Mouse (Mus musculus) liver, embryonic 12.5 days (tissue): ENCODE results near the gene Col23a1. TPM values are rescaled to one million over a fixed set of nuclear protein-coding genes. Genes with fewer than 3 reads are reported as not detected.

Experiments used
- ATAC-seq: fragments of 200-750 bp; cut with Nextera tagmentation; 2 replicates; pipeline ENCODE4 v1.8.0; 2017; ENCODE audit warnings: moderate number of reproducible peaks, mild to moderate bottlenecking, moderate library complexity
- H3K27ac ChIP-seq: fragments of 300-500 bp; sonication (generic); 2 replicates; pipeline ENCODE4 v1.5.1; 2016; ENCODE audit warnings: mild to moderate bottlenecking
- H3K27me3 ChIP-seq: fragments of 300-500 bp; sonication (generic); replicated peaks from 2 replicates; pipeline ENCODE4 v1.6.1; 2016; ENCODE audit warnings: mild to moderate bottlenecking, moderate library complexity
- H3K36me3 ChIP-seq: fragments of 300-500 bp; sonication (generic); 2 replicates; pipeline ENCODE4 v1.6.1; 2016; ENCODE audit warnings: mild to moderate bottlenecking, moderate library complexity
- H3K4me1 ChIP-seq: fragments of 300-500 bp; sonication (generic); 2 replicates; pipeline ENCODE4 v1.6.1; 2016
- H3K4me2 ChIP-seq: fragments of 300-500 bp; sonication (generic); 2 replicates; pipeline ENCODE4 v1.6.1; 2016; ENCODE audit warnings: mild to moderate bottlenecking, moderate library complexity
- H3K4me3 ChIP-seq: fragments of 300-500 bp; sonication (generic); 2 replicates; pipeline ENCODE4 v1.5.1; 2016; ENCODE audit warnings: mild to moderate bottlenecking, moderate library complexity
- H3K9ac ChIP-seq: fragments of 300-500 bp; sonication (generic); 2 replicates; pipeline ENCODE4 v1.6.1; 2016; ENCODE audit warnings: mild to moderate bottlenecking, moderate library complexity
- H3K9me3 ChIP-seq: fragments of 300-500 bp; sonication (generic); replicated peaks from 2 replicates; pipeline ENCODE4 v1.6.1; 2016; ENCODE audit warnings: mild to moderate bottlenecking, moderate library complexity
- WGBS: fragments of 180-500 bp; shearing (Covaris S2); methylation state at CpG from one replicate; pipeline ENCODE4 v1.1.7; 2016; ENCODE audit not compliant: insufficient replicate concordance; 5-methylcytosine and 5-hydroxymethylcytosine counted together
- polyA plus RNA-seq: library from polyadenylated mRNA; unstranded; fragments of >200 nt; fragmentation: Nextera tagmentation; extraction: Ambion mirVana; gene quantifications from 2 replicates; pipeline ENCODE4 v1.2.1, GENCODE M21; 2016

The Col23a1 gene
- polyA plus RNA-seq, 1 experiment from 2014 or later, result 0.79 TPM

DNA sequence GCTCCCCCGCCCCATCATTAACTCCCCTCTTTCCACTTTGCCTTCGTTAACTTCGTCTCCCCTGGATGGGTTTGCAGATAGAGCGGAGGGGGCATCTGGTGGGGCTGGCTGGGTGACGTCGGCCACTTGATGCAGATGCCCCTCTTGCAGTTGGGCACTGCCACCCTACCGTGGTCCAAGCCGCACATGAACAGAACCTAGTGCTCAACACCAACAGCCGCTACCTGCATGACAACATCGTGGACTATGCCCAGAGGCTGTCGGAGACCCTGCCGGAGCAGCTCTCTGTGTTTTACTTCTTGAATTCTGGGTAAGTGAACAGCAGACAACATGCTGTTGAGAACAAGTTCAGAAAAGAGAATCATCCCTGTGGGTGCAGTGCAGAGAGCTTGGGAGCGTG lies 296.7 kb downstream of the Col23a1 start:
- Histone ChIP-seq H3K4me2 (peak overlapping the region; percentile 86), H3K27me3 (no peaks in the 10 kb centered on the region), H3K4me3 (peak overlapping the region; percentile 85; the same call in 1 of the 2 replicates), H3K27ac (0 out of 2 replicates have a peak overlapping the region, but pooled peaks have one; percentile 85), H3K9me3 (no peaks in the 10 kb centered on the region), H3K36me3 (peaks cover 58% of the 10 kb centered on the region), H3K4me1 (peaks cover 50% of the 10 kb centered on the region), H3K9ac (peak overlapping the region; percentile 95; the same call in 1 of the 2 replicates)
- no peak for ATAC-seq
- WGBS, result 84% methylated on average over 13 of the region's 13 CpGs

DNA sequence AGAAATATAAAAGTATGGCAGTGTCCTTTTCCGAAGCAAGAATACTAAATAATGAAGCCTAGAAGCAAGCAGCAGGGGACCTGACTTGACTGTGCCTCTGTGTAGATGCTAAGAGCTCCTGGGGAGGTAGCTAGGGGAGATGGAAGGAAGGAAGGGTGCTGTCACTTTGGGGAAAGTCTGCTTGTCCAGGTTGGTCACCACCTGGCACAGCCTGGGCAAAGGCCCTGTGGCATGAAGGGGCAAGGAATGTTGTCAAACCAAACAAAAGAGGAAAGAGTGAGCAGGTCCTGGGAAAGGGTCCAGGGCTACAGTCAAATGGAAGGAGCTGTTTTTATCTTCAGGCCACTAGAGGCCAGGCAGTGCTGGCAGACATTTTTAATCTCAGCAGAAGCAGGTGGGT lies 297.3 kb downstream of the Col23a1 start:
- 82% methylated on average over 1 of the region's 1 CpGs for WGBS

DNA sequence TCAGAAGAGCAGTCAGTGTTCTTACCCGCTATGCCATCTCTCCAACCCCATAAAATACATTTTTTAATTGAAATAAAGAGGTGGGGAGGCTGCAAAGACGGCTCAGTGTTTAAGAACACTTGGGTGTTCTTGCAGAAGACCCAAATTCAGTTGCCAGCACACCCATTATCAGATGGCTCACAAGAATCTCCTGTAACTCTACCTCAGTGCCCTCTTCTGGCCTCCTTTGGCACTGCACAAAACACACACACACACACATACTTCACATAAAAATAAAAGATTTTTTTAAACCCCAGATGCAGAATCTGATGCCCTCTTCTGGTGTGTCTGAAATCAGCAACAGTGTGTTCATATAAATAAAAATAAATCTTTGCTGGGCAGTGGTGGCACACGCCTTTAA lies 299.1 kb downstream of the Col23a1 start:
- Histone ChIP-seq H3K4me1 (peaks cover 33% of the 10 kb centered on the region), H3K4me2 (no peak overlapping the region), H3K4me3 (no peak overlapping the region), H3K27me3 (no peaks in the 10 kb centered on the region), H3K36me3 (peaks cover 82% of the 10 kb centered on the region), H3K27ac (no peak overlapping the region), H3K9me3 (no peaks in the 10 kb centered on the region), H3K9ac (no peak overlapping the region)
- WGBS, result 91% methylated on average over 3 of the region's 3 CpGs
- ATAC-seq, result no peak

More for the DNA sequence above, 297.3 kb downstream of the Col23a1 start:
- no peak overlapping the region; the same call in 1 of the 2 replicates for H3K27ac ChIP-seq
- no peaks in the 10 kb centered on the region for H3K9me3 ChIP-seq
- H3K4me3 ChIP-seq, result no peak overlapping the region
- H3K4me1 ChIP-seq, result peaks cover 50% of the 10 kb centered on the region
- H3K4me2 ChIP-seq, result peak overlapping the region; percentile 86
- ATAC-seq, result no peak
- peaks cover 64% of the 10 kb centered on the region for H3K36me3 ChIP-seq
- no peaks in the 10 kb centered on the region for H3K27me3 ChIP-seq
- H3K9ac ChIP-seq, result no peak overlapping the region; the same call in 1 of the 2 replicates

DNA sequence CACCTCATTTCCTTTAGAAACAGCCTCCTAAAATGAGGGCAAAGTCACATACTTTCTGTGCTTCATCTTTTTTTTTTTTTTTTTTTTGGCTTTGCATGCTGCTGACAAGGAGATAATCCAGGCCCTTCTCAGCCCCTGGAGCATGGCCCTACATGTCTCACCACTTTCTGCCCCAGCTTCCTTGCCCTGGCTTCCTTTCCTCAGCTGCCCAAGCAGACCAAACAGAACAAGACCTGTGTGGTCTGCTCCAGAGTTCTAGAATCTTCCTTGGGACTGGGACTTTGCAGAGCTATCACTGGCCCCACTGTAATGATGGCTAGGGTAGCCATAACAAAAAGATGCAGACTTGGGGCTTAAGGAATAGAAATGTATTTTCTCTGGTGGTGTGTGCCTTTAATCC lies 300.3 kb downstream of the Col23a1 start:
- Histone ChIP-seq H3K36me3 (peaks cover 93% of the 10 kb centered on the region), H3K27ac (no peak overlapping the region), H3K27me3 (no peaks in the 10 kb centered on the region), H3K4me2 (no peak overlapping the region), H3K9ac (no peak overlapping the region), H3K4me3 (no peak overlapping the region), H3K4me1 (peaks cover 27% of the 10 kb centered on the region), H3K9me3 (no peaks in the 10 kb centered on the region)
- ATAC-seq, result no peak

DNA sequence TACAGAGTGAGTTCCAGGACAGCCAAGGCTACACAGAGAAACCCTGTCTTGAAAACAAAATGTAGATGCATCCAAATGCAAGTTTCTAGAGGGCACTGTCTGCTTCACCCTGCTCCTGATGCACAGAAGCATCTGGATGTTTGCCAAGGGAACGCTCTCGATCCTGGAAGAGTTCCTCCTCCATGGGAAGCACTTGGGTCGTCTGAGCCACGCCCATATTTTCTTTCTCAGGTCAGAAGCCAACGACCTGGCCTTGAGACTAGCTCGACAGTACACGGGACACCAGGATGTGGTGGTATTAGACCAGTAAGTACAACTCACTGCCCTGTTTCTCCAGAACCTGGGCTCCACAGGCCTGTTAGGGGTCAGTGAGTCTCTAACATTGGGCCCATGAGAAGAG lies 301.4 kb downstream of the Col23a1 start:
- 75% methylated on average over 7 of the region's 7 CpGs for WGBS
- peaks cover 16% of the 10 kb centered on the region for H3K4me1 ChIP-seq
- H3K36me3 ChIP-seq, result peaks cover 100% of the 10 kb centered on the region
- H3K4me2 ChIP-seq, result no peak overlapping the region
- H3K27me3 ChIP-seq, result no peaks in the 10 kb centered on the region
- H3K9ac ChIP-seq, result no peak overlapping the region
- H3K4me3 ChIP-seq, result no peak overlapping the region
- ATAC-seq, result no peak
- H3K9me3 ChIP-seq, result no peaks in the 10 kb centered on the region
- no peak overlapping the region for H3K27ac ChIP-seq

DNA sequence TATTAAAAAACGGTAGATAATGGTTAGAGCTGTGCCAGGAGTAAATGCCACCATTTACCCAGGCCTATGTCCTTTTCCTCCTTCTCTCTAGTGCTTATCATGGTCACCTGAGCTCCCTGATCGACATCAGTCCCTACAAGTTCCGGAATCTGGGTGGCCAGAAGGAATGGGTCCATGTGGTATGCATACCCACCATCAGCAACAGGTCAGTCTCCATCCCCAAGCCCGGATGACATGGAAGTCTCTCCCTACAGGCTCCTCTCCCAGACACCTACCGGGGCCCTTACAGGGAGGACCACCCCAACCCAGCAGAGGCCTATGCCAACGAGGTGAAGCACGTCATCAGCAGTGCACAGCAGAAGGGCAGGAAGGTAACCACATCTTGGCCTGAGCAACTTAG lies 302.2 kb downstream of the Col23a1 start:
- 84% methylated on average over 7 of the region's 7 CpGs for WGBS
- no peak overlapping the region for H3K27ac ChIP-seq
- peaks cover 9% of the 10 kb centered on the region for H3K4me1 ChIP-seq
- no peaks in the 10 kb centered on the region for H3K9me3 ChIP-seq
- H3K4me2 ChIP-seq, result no peak overlapping the region
- H3K4me3 ChIP-seq, result no peak overlapping the region
- no peaks in the 10 kb centered on the region for H3K27me3 ChIP-seq
- ATAC-seq, result no peak
- H3K36me3 ChIP-seq, result peaks cover 100% of the 10 kb centered on the region
- no peak overlapping the region for H3K9ac ChIP-seq

DNA sequence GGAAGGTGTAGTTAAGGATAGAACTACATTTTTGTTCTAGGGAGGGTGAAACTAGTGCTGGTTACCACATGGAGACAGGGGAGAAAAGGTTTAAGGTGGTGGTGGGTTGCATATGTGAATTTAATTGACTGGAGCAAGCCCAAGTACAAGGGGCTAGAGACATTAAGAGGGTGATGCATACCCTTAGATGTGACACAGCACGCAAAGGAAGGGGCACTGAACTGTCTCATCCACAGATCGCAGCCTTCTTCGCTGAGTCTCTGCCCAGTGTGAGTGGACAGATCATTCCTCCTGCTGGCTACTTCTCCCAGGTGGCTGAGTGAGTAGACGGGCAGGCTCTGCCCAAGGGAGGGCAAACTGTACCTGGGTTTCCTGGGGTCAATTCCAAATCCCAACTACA lies 303.6 kb downstream of the Col23a1 start:
- peaks cover 9% of the 10 kb centered on the region; the same call in 1 of the 2 replicates for H3K4me1 ChIP-seq
- WGBS, result 88% methylated on average over 4 of the region's 4 CpGs
- no peak overlapping the region for H3K4me2 ChIP-seq
- no peak for ATAC-seq
- H3K36me3 ChIP-seq, result peaks cover 100% of the 10 kb centered on the region
- no peaks in the 10 kb centered on the region for H3K27me3 ChIP-seq
- no peak overlapping the region for H3K9ac ChIP-seq
- 0 out of 2 replicates have a peak overlapping the region, but pooled peaks have one; percentile 1 for H3K27ac ChIP-seq
- H3K4me3 ChIP-seq, result no peak overlapping the region
- H3K9me3 ChIP-seq, result no peaks in the 10 kb centered on the region

DNA sequence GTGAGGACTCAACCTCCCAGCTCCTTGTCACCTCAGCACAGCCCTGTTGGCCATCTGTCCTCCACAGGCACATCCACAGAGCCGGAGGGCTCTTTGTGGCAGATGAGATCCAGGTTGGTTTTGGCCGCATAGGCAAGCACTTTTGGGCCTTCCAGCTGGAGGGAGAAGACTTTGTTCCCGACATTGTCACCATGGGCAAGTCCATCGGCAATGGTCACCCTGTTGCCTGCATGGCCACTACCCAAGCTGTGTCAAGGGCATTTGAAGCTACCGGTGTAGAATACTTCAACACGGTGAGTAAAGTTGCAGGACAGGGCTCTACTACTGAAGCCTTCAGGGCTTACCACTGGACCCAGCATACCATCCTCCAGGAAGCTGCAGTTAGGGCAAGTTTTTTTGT lies 304.1 kb downstream of the Col23a1 start:
- Histone ChIP-seq H3K27ac (no peak overlapping the region), H3K9ac (no peak overlapping the region), H3K4me2 (no peak overlapping the region), H3K9me3 (no peaks in the 10 kb centered on the region), H3K4me1 (peaks cover 9% of the 10 kb centered on the region; the same call in 1 of the 2 replicates), H3K4me3 (no peak overlapping the region), H3K36me3 (peaks cover 100% of the 10 kb centered on the region), H3K27me3 (no peaks in the 10 kb centered on the region)
- ATAC-seq, result no peak
- WGBS, result 91% methylated on average over 6 of the region's 6 CpGs

DNA sequence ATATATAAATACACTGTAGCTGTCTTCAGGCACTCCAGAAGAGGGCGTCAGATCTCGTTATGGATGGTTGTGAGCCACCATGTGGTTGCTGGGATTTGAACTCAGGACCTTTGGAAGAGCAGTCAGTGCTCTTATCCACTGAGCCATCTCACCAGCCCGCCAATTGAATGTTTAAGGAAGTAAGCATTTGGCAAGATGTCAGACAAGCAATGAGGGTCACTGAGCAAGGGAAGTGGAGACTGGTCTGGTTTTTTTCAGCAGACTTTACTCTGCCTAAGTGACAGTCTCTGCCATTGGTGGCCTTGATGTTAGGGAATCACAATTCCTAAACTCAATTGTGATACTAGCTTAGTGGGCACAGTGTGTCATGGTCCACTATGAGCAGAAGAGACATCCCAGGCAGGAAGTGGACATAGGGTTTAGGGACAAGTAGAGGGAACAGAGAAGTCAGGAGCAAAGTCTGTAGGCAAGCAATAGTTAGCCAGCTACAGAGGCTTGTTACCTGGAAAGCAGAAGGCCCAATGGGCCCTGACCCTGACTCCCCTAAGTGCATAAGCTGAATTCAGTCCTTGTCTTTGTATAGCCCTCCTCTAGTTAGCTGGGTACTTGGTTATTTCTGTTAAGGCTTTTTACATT lies 305.1 kb downstream of the Col23a1 start:
- Histone ChIP-seq H3K9ac (no peak overlapping the region), H3K4me1 (peaks cover 9% of the 10 kb centered on the region; the same call in 1 of the 2 replicates), H3K9me3 (no peaks in the 10 kb centered on the region), H3K4me2 (no peak overlapping the region), H3K27me3 (no peaks in the 10 kb centered on the region), H3K4me3 (no peak overlapping the region), H3K36me3 (peaks cover 100% of the 10 kb centered on the region), H3K27ac (peak overlapping the region; percentile 23)
- ATAC-seq, result no peak
- 64% methylated on average over 3 of the region's 3 CpGs for WGBS

DNA sequence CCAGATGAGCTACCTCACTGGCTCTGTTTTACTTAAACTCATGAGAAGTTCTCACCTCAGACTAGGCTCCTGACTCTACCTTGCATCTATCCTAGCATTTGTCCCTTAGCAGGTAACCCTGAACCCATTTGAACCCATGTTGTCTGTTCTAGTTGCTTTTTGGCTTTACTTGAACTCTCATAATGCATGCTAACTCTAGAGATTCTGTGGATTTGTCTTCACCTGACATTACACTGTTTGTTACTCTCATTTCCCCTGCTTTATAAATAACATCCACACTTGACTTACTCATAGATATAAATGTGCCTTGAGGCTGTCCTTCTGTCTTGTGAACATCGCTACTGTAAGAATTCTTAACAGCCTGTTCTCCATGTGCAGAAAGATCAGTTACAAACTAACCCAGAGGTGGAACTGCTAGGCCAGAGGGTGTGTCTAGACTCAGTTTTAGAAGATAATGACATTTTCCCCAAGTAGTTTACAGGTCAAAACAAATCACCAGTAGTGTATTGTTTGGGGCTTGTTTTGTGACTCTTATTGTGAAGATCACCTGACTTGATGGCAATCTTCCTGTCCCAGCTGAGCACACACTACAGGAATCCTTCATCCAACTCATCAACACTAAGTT lies 305.9 kb downstream of the Col23a1 start:
- peaks cover 100% of the 10 kb centered on the region for H3K36me3 ChIP-seq
- H3K4me3 ChIP-seq, result no peak overlapping the region
- H3K9ac ChIP-seq, result no peak overlapping the region
- peak overlapping the region; percentile 23 for H3K27ac ChIP-seq
- no peak overlapping the region for H3K4me2 ChIP-seq
- ATAC-seq, result no peak
- WGBS, result 70% methylated on average over 1 of the region's 1 CpGs
- H3K27me3 ChIP-seq, result no peaks in the 10 kb centered on the region
- H3K4me1 ChIP-seq, result peaks cover 9% of the 10 kb centered on the region; the same call in 1 of the 2 replicates
- H3K9me3 ChIP-seq, result no peaks in the 10 kb centered on the region

DNA sequence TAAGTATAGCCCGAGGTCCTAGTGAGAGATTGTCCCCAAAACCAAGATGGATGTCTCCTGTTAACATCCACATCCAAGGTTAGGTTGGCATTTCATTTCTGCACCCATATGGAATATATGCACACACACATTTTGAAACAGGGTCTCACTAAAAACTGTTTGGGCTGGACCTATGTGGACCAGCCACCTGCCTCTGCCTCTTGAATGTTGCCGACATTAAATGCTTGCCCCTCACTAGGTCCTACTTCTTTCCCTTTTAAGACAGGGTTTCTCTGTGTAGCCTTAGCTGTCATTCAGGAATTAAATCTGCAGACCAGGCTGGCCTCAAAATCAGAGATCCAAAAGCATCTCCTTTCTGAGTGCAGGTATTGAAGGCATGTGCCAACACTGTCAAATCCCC lies 307.8 kb downstream of the Col23a1 start:
- no peak overlapping the region for H3K4me2 ChIP-seq
- peaks cover 20% of the 10 kb centered on the region for H3K4me1 ChIP-seq
- no peak overlapping the region for H3K9ac ChIP-seq
- no peak for ATAC-seq
- WGBS, result 60% methylated on average over 2 of the region's 2 CpGs
- H3K27ac ChIP-seq, result 0 out of 2 replicates have a peak overlapping the region, but pooled peaks have one; percentile 12
- no peak overlapping the region for H3K4me3 ChIP-seq
- H3K9me3 ChIP-seq, result no peaks in the 10 kb centered on the region
- H3K27me3 ChIP-seq, result no peaks in the 10 kb centered on the region
- peaks cover 100% of the 10 kb centered on the region for H3K36me3 ChIP-seq

DNA sequence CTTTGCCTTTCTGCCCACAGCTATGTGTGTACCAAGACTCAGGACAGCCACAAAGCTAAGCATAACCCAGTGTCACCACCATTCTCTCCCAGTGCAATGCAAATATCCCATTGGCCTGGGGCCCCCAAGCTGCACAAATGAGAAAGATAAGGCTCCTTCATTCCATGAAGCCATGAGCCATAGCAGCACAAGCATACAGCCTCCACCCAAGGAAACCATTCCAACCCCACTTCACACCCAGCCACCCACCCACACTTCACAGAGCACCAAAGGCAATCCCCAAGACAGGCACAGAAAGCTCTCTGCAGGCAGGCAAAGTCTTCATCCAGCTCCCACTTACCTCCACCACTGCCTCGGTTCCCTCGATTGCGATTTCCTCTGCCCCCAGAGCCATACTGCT lies 312.5 kb downstream of the Col23a1 start:
- 76% methylated on average over 3 of the region's 3 CpGs for WGBS
- Histone ChIP-seq H3K36me3 (peaks cover 85% of the 10 kb centered on the region), H3K9ac (peak overlapping the region; percentile 22; the same call in 1 of the 2 replicates), H3K9me3 (no peaks in the 10 kb centered on the region), H3K4me3 (no peak overlapping the region; the same call in 1 of the 2 replicates), H3K4me1 (peaks cover 49% of the 10 kb centered on the region), H3K4me2 (peak overlapping the region; percentile 16), H3K27ac (0 out of 2 replicates have a peak overlapping the region, but pooled peaks have one; percentile 10), H3K27me3 (no peaks in the 10 kb centered on the region)
- no peak for ATAC-seq
